Mouse (Mus musculus) telencephalon, adult 2 months (tissue): ENCODE measurements around the gene Fance.
"Not testable (repeated sequence)": the region's sequence is repeated elsewhere in the genome, so short reads cannot be mapped to it uniquely, and the experiment has no call there.

Experiments
- DNase-seq: peaks from one replicate; pipeline ENCODE4 v3.0.0-alpha.2; 2011; ENCODE audit warnings: low read depth, low spot score

Gene Fance

DNA sequence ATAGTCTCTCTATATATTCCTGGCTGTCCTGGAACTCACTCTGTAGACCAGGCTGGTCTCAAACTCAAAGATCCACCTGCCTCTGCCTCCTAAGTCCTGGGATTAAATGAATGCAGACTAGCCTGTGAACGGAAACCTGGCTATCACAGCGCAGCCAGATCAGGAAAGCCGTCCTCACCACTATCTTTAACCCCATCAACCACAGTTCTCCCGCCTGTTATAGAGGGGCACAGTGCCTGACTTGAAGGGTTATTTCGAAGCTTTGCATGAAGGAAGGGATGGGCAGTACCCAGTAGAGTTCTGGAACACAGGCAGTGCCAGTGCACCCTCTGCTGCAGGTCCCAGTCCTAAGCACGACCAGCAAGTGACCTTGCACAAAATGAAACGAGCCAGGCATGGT lies 22.0 kb upstream of the Fance start:
- DNase-seq, result no peak

DNA sequence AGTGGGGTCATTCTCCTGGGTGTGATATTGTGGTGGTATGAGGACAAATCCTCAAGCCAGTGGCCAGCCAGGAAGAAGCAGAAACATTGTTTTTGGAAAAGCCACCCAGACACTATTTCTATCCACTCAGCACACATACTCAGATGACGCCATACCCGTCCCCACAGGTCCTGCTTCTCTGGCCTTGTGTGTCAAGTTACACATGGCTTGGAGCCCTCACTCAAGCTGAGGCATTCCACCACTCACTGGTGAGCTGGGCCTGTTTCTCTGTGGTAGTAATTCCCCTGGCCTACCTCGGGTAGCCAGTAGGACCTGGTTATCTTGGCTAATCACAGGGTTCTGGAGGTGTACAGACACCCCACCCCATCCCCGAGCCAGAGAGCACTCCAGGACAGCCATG lies 19.6 kb upstream of the Fance start:
- DNase-seq, result no peak

DNA sequence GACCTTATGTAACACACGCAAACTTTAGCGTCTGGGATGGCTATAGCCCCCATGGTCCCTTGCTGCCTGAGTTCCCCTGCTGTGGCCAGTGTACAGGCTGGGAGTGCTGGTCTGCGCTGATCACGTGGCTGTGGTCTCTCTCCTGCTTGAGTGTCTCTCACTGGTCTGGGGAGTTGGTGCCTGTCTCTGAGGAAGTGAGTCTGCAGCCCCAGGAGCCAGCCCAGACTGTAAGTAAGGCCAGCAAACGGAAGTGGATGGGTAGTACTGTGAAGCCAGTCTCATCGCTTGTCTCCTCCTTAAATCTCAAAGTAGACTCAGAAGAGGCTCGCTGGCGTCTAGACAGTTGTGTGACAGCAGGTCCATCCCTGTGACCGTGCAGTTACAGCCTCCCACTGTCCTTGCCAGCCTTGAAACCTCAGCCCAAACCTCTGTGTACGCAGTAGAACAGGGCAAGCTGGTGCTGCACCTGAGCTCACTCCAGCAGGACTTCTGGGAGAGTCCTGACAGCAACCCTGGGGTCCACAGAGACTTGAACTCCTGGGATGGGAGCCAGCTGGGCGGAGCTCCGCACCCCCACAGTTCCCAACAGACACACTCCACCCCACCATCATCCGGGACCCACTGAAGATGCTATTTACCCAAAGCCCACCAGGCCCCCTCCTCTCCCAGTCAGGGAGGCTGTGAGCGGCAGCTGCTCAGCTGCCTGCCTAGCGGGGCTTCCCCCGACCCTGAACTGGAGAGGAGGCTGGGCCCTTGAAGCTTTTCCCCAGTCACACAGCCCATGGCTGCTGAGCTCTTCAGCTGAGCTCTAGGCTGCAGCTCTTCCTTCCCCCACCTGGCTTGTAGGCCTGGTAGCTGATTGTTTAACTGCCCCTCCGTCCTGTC lies 18.6 kb upstream of the Fance start:
- no peak for DNase-seq

GRCm38 (mm10) chr17:28298888-28299287 lies 14.4 kb upstream of the Fance start:
- no peak for DNase-seq

- DNase-seq, result no peak
Measured at GRCm38 (mm10) chr17:28299669-28300320, 13.5 kb upstream of the Fance start.

DNA sequence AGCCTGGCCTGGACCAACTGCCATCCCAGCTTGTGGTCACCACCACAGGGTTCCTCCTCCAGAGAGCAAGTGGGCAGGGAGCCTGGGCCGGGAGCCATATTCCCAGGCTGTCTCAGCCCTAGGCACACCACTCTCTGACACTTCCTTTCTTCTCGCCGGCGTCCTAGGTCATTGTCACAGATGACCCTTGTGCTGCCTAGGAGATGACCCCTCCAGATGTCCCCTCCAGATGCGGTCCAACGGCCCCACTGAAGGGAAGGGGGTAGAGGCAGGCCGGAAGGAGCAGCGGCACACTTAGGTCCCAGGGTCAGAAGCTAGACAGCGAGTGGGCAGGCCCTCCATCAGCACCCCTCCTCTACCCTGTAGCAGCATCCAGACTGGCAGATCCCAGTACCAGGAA lies 13.0 kb upstream of the Fance start:
- no peak for DNase-seq

- no peak for DNase-seq
Measured at GRCm38 (mm10) chr17:28300850-28301249, 12.5 kb upstream of the Fance start.

- DNase-seq, result no peak
Measured at GRCm38 (mm10) chr17:28305172-28305571, 8.1 kb upstream of the Fance start.

- DNase-seq, result peak; percentile 50
Measured at GRCm38 (mm10) chr17:28308297-28309195, 4.8 kb upstream of the Fance start.

- DNase-seq, result no peak
Measured at GRCm38 (mm10) chr17:28310831-28311230, 2.5 kb upstream of the Fance start.

GRCm38 (mm10) chr17:28311366-28312132 lies 1.8 kb upstream of the Fance start:
- DNase-seq, result no peak

DNA sequence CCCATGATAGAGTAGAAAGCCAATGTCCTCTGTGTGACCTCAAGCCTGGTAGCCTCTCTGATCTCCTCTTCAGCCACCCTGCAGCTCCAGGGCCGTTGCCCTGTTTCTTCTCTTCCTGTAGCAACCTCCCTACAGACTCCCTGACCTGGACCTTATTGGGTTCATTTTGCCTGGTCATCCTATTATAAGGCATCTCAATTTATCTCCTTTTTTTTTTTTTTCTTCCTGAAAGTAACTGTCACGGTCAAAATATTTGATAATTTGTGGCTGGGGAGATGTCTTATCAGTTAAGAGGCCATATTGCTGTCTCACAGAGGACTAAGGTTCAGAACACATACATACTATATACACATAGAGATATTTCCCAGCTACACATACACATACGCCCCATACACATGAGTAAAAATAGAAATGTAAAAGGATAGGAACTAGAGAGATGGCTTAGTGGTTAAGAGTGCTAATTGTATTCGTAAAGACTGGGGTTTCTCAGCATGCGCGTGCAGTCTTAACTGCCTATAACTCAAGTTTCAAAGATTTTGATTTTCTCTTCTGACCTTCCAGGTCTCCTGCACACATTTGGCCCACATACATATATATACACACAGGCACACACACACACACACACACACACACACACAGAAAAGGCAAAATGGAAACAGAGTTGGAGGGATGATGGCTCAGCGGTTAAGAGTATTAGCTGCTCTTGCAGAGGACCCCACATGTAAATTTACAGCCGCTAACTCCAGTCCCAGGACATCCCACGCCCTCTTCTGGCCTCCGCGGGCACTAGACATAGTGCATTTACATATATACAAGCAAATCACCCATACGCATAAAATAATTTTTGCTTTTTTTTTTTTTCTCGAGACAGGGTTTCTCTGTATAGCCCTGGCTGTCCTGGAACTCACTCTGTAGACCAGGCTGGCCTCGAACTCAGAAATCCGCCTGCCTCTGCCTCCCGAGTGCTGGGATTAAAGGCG lies 797 bp upstream of the Fance start:
- DNase-seq, result no peak

GRCm38 (mm10) chr17:28313880-28314225 lies 534 bp downstream of the Fance start:
- DNase-seq, result peak; percentile 23

DNA sequence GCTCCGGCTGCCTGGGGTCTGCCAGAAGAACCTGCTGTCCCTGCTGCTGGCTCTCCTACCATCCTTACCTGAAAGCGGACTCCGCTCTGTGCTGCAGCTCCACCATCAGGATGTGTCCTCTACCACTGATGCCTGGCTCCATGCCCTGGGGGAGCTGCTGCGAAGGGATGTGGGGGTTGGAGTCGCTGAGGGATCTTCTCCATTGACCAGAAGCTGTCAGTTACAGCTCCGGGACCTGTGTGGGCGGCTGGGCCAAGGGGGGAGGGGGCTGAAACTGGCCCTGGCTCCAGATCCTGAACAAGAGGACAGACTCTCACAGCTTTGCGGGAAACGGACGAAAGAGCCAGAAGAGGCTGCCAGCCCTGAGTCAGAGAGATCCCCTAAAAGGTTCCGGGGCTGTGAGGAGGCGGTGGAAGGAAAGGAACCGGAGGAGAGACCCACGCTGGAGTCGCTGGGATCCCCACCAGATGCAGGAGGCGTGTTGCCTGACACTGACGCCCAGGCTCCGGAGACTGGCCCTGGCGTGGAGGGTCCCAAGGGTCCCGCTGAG lies 2.4 kb downstream of the Fance start:
- no peak for DNase-seq

DNA sequence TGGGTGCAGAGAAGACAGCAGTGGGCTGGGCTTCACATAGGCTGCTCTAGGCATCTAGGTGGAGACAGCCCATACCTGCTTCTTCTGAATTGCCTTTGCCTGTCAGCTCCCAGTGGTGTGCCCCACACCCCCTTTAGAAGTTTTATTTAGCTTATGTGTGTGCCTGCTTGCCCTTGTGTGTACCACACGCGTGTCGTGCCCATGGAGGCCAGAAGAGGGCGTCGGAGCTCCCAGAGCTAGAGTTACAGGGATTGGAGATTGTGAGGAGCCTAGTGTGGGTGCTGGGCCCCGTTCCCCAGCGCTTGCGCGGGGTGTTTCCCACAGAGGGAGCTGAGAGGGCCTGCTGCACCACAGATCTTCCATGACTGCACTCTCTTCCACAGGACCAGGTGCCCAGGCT lies 3.2 kb downstream of the Fance start:
- no peak for DNase-seq

DNA sequence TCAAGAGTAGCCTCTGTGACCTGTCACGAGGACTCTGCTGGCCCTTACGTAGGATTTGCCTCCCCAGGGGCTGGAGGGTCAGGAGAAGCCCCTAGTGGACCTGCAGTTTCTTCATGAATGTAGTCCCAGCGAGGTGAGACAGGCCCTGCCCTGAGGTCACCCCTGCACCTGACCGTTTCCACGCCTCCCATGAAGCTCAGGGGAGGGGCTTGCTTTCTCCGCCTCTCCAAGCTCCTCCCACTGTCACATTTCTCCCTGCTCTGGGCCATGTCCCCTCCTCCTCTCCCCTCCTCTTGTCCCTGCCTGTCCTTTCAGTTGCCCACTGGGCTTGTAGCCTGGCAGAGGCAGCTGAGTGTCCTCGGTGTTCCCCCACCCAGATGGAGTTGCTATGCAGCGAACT lies 3.8 kb downstream of the Fance start:
- no peak for DNase-seq

GRCm38 (mm10) chr17:28317725-28318124 lies 4.4 kb downstream of the Fance start:
- no peak for DNase-seq

DNA sequence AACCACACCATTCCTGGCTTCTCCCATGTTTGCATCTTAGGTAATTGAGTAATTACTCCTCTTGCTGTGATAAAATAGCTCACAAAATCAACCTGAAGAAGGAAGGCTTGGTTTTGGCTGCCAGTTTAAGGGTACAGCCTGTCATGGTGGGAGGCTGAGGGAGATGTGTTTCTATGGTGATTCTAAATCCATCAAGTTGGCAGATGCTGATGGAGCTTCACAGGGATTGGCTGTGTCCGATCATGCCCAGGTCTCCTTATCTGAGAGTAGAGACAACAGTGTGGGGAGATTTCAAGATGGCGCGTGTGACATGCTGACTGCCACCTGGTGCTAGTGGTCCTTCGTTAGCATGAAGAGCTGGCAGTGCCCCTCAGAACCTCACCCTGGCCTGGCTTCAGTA lies 8.4 kb downstream of the Fance start:
- DNase-seq, result peak; percentile 15

DNA sequence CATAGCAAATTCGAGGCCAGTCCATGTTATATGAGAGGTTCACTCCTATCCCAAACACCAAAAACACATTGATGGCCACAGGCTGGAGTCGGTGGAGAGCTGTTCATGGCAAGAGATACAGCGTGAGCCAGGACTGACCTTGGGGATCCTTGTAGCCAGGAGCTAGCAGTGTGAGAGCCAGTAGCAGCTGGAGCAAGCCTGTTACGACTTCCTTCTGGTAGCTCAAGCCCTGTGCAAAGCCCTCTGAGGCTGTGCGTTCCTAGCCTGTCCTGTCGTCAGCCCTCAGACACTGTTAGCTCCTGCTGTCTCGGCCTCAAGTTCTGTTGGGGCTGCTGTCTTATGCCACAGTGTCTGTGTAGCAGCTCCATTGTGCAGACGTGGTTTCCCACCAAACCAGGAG lies 10.5 kb downstream of the Fance start:
- no peak for DNase-seq

DNA sequence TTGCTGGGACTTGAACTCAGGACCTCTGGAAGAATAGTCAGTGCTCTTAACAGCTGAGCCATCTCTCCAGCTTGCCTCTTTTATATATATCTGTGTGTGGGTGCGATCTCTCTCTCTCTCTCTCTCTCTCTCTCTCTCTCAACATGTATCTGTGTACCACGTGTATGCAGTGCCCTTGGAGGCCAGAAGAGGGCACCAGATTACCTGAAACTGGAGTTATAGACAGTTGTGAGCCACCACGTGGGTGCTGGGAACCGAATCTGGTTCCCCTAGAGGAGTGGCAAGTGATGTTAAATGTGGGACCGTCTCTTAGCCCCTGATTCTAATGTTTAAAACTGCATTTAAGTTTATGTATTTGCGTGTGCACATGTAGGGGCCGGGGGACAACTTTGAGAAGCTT lies 11.1 kb downstream of the Fance start:
- DNase-seq, result not testable (repeated sequence)
